Mouse (Mus musculus) embryonic facial prominence, embryonic 15.5 days (tissue): Measurements from ENCODE around the gene Lilrb4a. TPM values are rescaled to one million over a fixed set of nuclear protein-coding genes. Genes with fewer than 3 reads are reported as not detected.

ENCODE experiments used
- ATAC-seq: fragments of 200-750 bp; cut with Nextera tagmentation; 2 replicates; pipeline ENCODE4 v1.8.0; 2017; ENCODE audit warnings: low read depth, moderate TSS enrichment; ENCODE audit not compliant: insufficient number of reproducible peaks, low FRiP score, low TSS enrichment
- H3K27ac ChIP-seq: fragments of 300-500 bp; sonication (generic); replicated peaks from 2 replicates; pipeline ENCODE4 v1.5.1; 2015; ENCODE audit warnings: mild to moderate bottlenecking, inconsistent platforms
- H3K27me3 ChIP-seq: fragments of 300-500 bp; sonication (generic); 2 replicates; pipeline ENCODE4 v1.6.1; 2015; ENCODE audit warnings: inconsistent platforms
- H3K36me3 ChIP-seq: fragments of 300-500 bp; sonication (generic); 2 replicates; pipeline ENCODE4 v1.6.1; 2015; ENCODE audit warnings: mild to moderate bottlenecking, inconsistent platforms
- H3K4me1 ChIP-seq: fragments of 300-500 bp; sonication (generic); 2 replicates; pipeline ENCODE4 v1.6.1; 2015; ENCODE audit warnings: inconsistent platforms
- H3K4me2 ChIP-seq: fragments of 300-500 bp; sonication (generic); replicated peaks from 2 replicates; pipeline ENCODE4 v1.6.1; 2015; ENCODE audit warnings: mild to moderate bottlenecking, inconsistent platforms
- H3K4me3 ChIP-seq: fragments of 300-500 bp; sonication (generic); replicated peaks from 2 replicates; pipeline ENCODE4 v1.5.1; 2015; ENCODE audit warnings: mild to moderate bottlenecking, inconsistent platforms
- H3K9ac ChIP-seq: fragments of 300-500 bp; sonication (generic); 2 replicates; pipeline ENCODE4 v1.6.1; 2015; ENCODE audit warnings: inconsistent platforms
- H3K9me3 ChIP-seq: fragments of 300-500 bp; sonication (generic); replicated peaks from 2 replicates; pipeline ENCODE4 v1.6.1; 2016; ENCODE audit warnings: inconsistent platforms
- WGBS: fragments of 180-500 bp; shearing (Covaris S2); methylation state at CpG from one replicate; pipeline ENCODE4 v1.1.7; 2015; 5-methylcytosine and 5-hydroxymethylcytosine counted together
- polyA plus RNA-seq: library from polyadenylated mRNA; unstranded; fragments of >200 nt; fragmentation: Nextera tagmentation; extraction: Ambion mirVana; gene quantifications from 2 replicates; pipeline ENCODE4 v1.2.1, GENCODE M21; 2015

Gene Lilrb4a
- polyA plus RNA-seq, 1 experiment from 2014 or later, result 5.1 TPM

DNA sequence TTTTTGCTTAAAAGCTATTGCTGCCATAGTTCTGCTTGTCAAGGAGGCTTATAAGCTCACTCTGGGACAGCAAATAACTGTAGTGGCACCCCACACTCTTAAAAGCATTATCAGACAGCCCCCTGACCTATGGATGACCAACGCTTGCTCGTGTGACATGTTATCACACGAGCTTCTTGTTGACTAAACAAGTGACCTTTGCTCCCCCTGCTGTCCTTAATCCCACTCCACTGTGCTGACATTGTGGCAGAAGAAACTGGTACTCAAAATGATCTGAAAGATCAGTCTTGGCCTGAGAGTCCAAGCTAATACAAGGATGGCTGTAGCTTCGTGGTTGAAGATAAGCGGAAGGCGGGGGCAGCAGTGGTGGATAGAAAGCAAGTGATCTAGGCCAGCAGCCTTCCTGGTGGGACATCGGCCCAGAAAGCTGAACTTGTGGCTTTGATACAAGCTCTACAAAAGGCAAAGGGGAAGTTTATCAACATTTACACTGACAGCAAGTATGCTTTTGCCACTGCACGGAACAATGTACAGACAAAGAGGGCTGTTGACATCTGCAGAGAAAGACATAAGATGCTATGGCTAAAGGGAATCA, 38.2 kb downstream of the Lilrb4a start:
- no peak for ATAC-seq
- Histone ChIP-seq H3K9ac (no peak overlapping the region), H3K27ac (no peak overlapping the region), H3K27me3 (no peaks in the 10 kb centered on the region), H3K4me2 (no peak overlapping the region), H3K36me3 (no peaks in the 10 kb centered on the region), H3K4me3 (no peak overlapping the region), H3K9me3 (no peaks in the 10 kb centered on the region), H3K4me1 (no peaks in the 10 kb centered on the region)
- 63% methylated on average over 8 of the region's 8 CpGs for WGBS

GRCm38 (mm10) chr10:51529497-51529896, 38.7 kb downstream of the Lilrb4a start:
- H3K27ac ChIP-seq, result no peak overlapping the region
- no peak overlapping the region for H3K9ac ChIP-seq
- H3K36me3 ChIP-seq, result no peaks in the 10 kb centered on the region
- 62% methylated on average over 3 of the region's 3 CpGs for WGBS
- H3K4me3 ChIP-seq, result no peak overlapping the region
- no peaks in the 10 kb centered on the region for H3K4me1 ChIP-seq
- H3K4me2 ChIP-seq, result no peak overlapping the region
- no peaks in the 10 kb centered on the region for H3K27me3 ChIP-seq
- H3K9me3 ChIP-seq, result no peaks in the 10 kb centered on the region
- ATAC-seq, result no peak

GRCm38 (mm10) chr10:51530813-51531212, 40.1 kb downstream of the Lilrb4a start:
- Histone ChIP-seq H3K27me3 (no peaks in the 10 kb centered on the region), H3K36me3 (no peaks in the 10 kb centered on the region)
- 87% methylated on average over 7 of the region's 7 CpGs for WGBS

More at GRCm38 (mm10) chr10:51530813-51531212, 40.1 kb downstream of the Lilrb4a start:
- Histone ChIP-seq H3K27ac (no peak overlapping the region), H3K4me1 (no peaks in the 10 kb centered on the region), H3K4me3 (no peak overlapping the region), H3K9me3 (no peaks in the 10 kb centered on the region), H3K4me2 (no peak overlapping the region), H3K9ac (no peak overlapping the region)
- ATAC-seq, result no peak

Other genes with a start within 250 kb of the Lilrb4a start
- gene Gm49339, start 10.3 kb upstream of the Lilrb4a start, polyA plus RNA-seq, result 1.3 and 1.7 TPM in 2 replicates
- 3.6 and 4.0 TPM in 2 replicates for gene Lilr4b, start 10.3 kb upstream of the Lilrb4a start, polyA plus RNA-seq
- 1.1 and 1.5 TPM in 2 replicates for gene Fam162b, start 99.6 kb downstream of the Lilrb4a start, polyA plus RNA-seq
- not detected in 2 replicates for gene Gprc6a, start 140.5 kb downstream of the Lilrb4a start, polyA plus RNA-seq
- gene Rfx6, start 186.8 kb downstream of the Lilrb4a start, polyA plus RNA-seq, result not detected in 2 replicates